Mouse (Mus musculus) layer of hippocampus, adult 11-12 months (tissue): Measurements from ENCODE around the gene Scel.

Source experiments
- DNase-seq: peaks from one replicate; pipeline ENCODE4 v3.0.0; 2022; ENCODE audit warnings: low spot score

Gene Scel

GRCm38 (mm10) chr14:103513473-103513811, 300 bp downstream of the Scel start:
- no peak for DNase-seq

- DNase-seq, result no peak
Measured at GRCm38 (mm10) chr14:103515419-103515818, 2.3 kb downstream of the Scel start.

GRCm38 (mm10) chr14:103526286-103526685, 13.1 kb downstream of the Scel start:
- no peak for DNase-seq

- DNase-seq, result no peak
Measured at GRCm38 (mm10) chr14:103529733-103530367, 16.7 kb downstream of the Scel start.

- DNase-seq, result no peak
Measured at GRCm38 (mm10) chr14:103531722-103532341, 18.7 kb downstream of the Scel start.

- DNase-seq, result no peak
Measured at GRCm38 (mm10) chr14:103535511-103536024, 22.4 kb downstream of the Scel start.

GRCm38 (mm10) chr14:103536334-103536733, 23.2 kb downstream of the Scel start:
- no peak for DNase-seq

- peak; percentile 65 for DNase-seq
Measured at GRCm38 (mm10) chr14:103537355-103538056, 24.4 kb downstream of the Scel start.

- no peak for DNase-seq
Measured at GRCm38 (mm10) chr14:103539796-103540195, 26.7 kb downstream of the Scel start.

- DNase-seq, result no peak
Measured at GRCm38 (mm10) chr14:103541679-103542078, 28.5 kb downstream of the Scel start.

- DNase-seq, result no peak
Measured at GRCm38 (mm10) chr14:103543304-103544079, 30.4 kb downstream of the Scel start.

GRCm38 (mm10) chr14:103545734-103546133, 32.6 kb downstream of the Scel start:
- no peak for DNase-seq

- no peak for DNase-seq
Measured at GRCm38 (mm10) chr14:103546246-103546645, 33.1 kb downstream of the Scel start.

- no peak for DNase-seq
Measured at GRCm38 (mm10) chr14:103548220-103548619, 35.1 kb downstream of the Scel start.

GRCm38 (mm10) chr14:103550480-103550879, 37.3 kb downstream of the Scel start:
- peak; percentile 91 for DNase-seq

GRCm38 (mm10) chr14:103550921-103551320, 37.8 kb downstream of the Scel start:
- DNase-seq, result no peak

- no peak for DNase-seq
Measured at GRCm38 (mm10) chr14:103551921-103552320, 38.8 kb downstream of the Scel start.

- DNase-seq, result peak; percentile 29
Measured at GRCm38 (mm10) chr14:103552379-103552778, 39.2 kb downstream of the Scel start.

GRCm38 (mm10) chr14:103556609-103557008, 43.5 kb downstream of the Scel start:
- no peak for DNase-seq

- DNase-seq, result no peak
Measured at GRCm38 (mm10) chr14:103561383-103562096, 48.4 kb downstream of the Scel start.

GRCm38 (mm10) chr14:103567957-103568356, 54.8 kb downstream of the Scel start:
- DNase-seq, result no peak

GRCm38 (mm10) chr14:103568433-103568832, 55.3 kb downstream of the Scel start:
- DNase-seq, result no peak
